ENCODE assay signal across 17 mouse cellular contexts in the genomic region with DNA sequence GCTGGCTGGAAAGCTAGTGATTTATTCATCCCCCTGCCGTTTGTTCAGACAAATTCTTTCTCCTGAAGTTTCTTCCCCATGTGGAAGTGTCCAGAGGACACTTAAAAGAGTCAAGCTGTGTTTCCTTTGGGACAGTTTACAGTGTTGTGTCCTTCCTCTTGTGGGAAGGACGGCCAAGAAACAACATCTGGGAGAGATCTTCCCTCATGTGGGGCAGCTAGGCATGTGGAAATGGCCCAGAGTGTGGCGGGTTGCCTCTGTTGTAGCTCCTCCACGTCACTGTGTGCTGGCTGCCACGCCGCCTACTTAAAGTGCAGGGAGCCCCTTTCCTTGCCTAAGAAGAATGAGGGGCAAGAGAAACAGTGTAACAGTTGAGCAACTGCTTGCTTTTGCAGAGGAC. TPM values are rescaled to one million over a fixed set of nuclear protein-coding genes. Genes with fewer than 3 reads are reported as not detected.
DNase-seq lines count a peak whose midpoint lies in the region; ATAC-seq and TF ChIP-seq lines count a peak whose summit lies in the region.
"Had no signal": no experiment of that assay in that cellular context is flagged by ENCODE, and none has a peak within 500 bp of the region (broad histone marks: within the 10 kb centered on the region; RNA-seq: fewer than 3 reads in every experiment).

No protein-coding gene starts in this region.

- no peak overlapping the region for H3K4me3 ChIP-seq in gastrocnemius, adult 2 months
- H3K4me3 ChIP-seq in kidney, adult 2 months (ENCODE audit: insufficient read depth, low read depth, low read length) = no peak overlapping the region
- H3K4me3 ChIP-seq in stomach, postnatal 0 days (ENCODE audit: low read depth, low read length) = no peak overlapping the region
- H3K4me3 ChIP-seq: forebrain, embryonic 13.5 days; heart, adult 2 months; layer of hippocampus, adult 2 months; midbrain, embryonic 10.5 days; neural tube, embryonic 13.5 days had no signal

- H3K4me1 ChIP-seq in kidney, adult 2 months (ENCODE audit: control insufficient read depth, insufficient read depth, low read length) = no peaks in the 10 kb centered on the region
- H3K4me1 ChIP-seq in stomach, postnatal 0 days (replicated peaks; ENCODE audit: control insufficient read depth, insufficient read depth) = no peaks in the 10 kb centered on the region
- H3K4me1 ChIP-seq: forebrain, embryonic 13.5 days; midbrain, embryonic 10.5 days; neural tube, embryonic 13.5 days had no signal

- no peaks in the 10 kb centered on the region for H3K27me3 ChIP-seq in kidney, adult 2 months (replicated peaks; ENCODE audit: control insufficient read depth, insufficient read depth, low read length)
- H3K27me3 ChIP-seq in stomach, postnatal 0 days (ENCODE audit: control insufficient read depth, insufficient read depth, low read length) = no peaks in the 10 kb centered on the region
- H3K27me3 ChIP-seq: CH12.LX; forebrain, embryonic 13.5 days; neural tube, embryonic 13.5 days had no signal

- no peak for TF ChIP-seq CTCF in gastrocnemius, adult 2 months (IDR thresholded peaks at IDR 0.05)
- no peak for TF ChIP-seq CTCF in kidney, adult 2 months (conservative IDR thresholded peaks at IDR 0.05; ENCODE audit: insufficient read depth, insufficient read length, low read depth, low read length)
- no peak for TF ChIP-seq CTCF in stomach, postnatal 0 days (IDR thresholded peaks at IDR 0.05; ENCODE audit: low read depth)

- no peaks in the 10 kb centered on the region for H3K9me3 ChIP-seq in stomach, postnatal 0 days (ENCODE audit: control insufficient read depth, low read length)
- H3K9me3 ChIP-seq: forebrain, embryonic 13.5 days; neural tube, embryonic 13.5 days had no signal

- peak overlapping the region; percentile 52; the same call in 1 of the 2 replicates for H3K27ac ChIP-seq in gastrocnemius, adult 2 months
- no peak overlapping the region for H3K27ac ChIP-seq in kidney, adult 2 months (ENCODE audit: insufficient read depth, low read depth, low read length)
- H3K27ac ChIP-seq in stomach, postnatal 0 days (replicated peaks) = 0 out of 2 replicates have a peak overlapping the region, but pooled peaks have one; percentile 18
- H3K27ac ChIP-seq: forebrain, embryonic 13.5 days; heart, adult 2 months; layer of hippocampus, adult 2 months; midbrain, embryonic 10.5 days; neural tube, embryonic 13.5 days had no signal

- no peak for TF ChIP-seq EP300 in stomach, postnatal 0 days (optimal IDR thresholded peaks at IDR 0.05)

- no peak for TF ChIP-seq POLR2A in kidney, adult 2 months (IDR thresholded peaks at IDR 0.05; ENCODE audit: low read depth, low read length)

- H3K9ac ChIP-seq in stomach, postnatal 0 days (ENCODE audit: low read length) = no peak overlapping the region
- H3K9ac ChIP-seq: forebrain, embryonic 13.5 days; neural tube, embryonic 13.5 days had no signal

- H3K4me2 ChIP-seq in stomach, postnatal 0 days (replicated peaks; ENCODE audit: low read depth) = no peak overlapping the region
- H3K4me2 ChIP-seq: forebrain, embryonic 13.5 days; neural tube, embryonic 13.5 days had no signal

- H3K36me3 ChIP-seq in kidney, adult 2 months (ENCODE audit: control insufficient read depth, insufficient read depth, low read length) = no peaks in the 10 kb centered on the region
- H3K36me3 ChIP-seq in stomach, postnatal 0 days (ENCODE audit: control insufficient read depth, insufficient read depth, low read length) = no peaks in the 10 kb centered on the region

- intact Hi-C loops in gastrocnemius, adult 2 months (cut with DNase I) = no loop called here

- ATAC-seq in stomach, postnatal 0 days (ENCODE audit: low FRiP score, low TSS enrichment) = peak; percentile 43; the same call in 1 of the 2 replicates
- ATAC-seq: forebrain, embryonic 13.5 days had no signal

- 52% methylated on average over 6 of the region's 6 CpGs for WGBS in kidney, adult 2 months
- 40% methylated on average over 6 of the region's 6 CpGs for WGBS in stomach, postnatal 0 days

- DNase-seq in gastrocnemius, adult 2 months = no peak
- no peak for DNase-seq in gastrocnemius, postnatal 10 days
- peak; percentile 46 for DNase-seq in kidney, adult 2 months
- DNase-seq in kidney, adult 18-20 months = no peak
- peak; percentile 37 for DNase-seq in urinary bladder, postnatal 14 days (ENCODE audit: low spot score)
- no peak for DNase-seq in urinary bladder, postnatal 36 days (ENCODE audit: low spot score in 2 of 2)
- DNase-seq in stomach, postnatal 0 days (ENCODE audit: low spot score) = no peak
- no peak for DNase-seq in adrenal gland, adult 8-10 months
- DNase-seq: cerebellum, postnatal 10 days; embryo, embryonic 11 days; left cerebral cortex, postnatal 4 days had no signal

RNA-seq across cellular contexts. Expression of a gene that starts 8.7 kb away (rescaled TPM):
- total RNA-seq in gastrocnemius, adult 2 months (2021) = 10 to 100 TPM; 14.3 to 16.8 TPM
- 10 to 100 TPM; 21.5 to 25.4 TPM for total RNA-seq in gastrocnemius, postnatal 10 days (2021)
- polyA plus RNA-seq in kidney, adult 2 months (2012; rRNA removed) = 30.3 and 33.5 TPM in 2 replicates
- polyA plus RNA-seq in stomach, postnatal 0 days (2015; fragmentation: Nextera tagmentation; extraction: Ambion mirVana) = 20.7 and 21.7 TPM in 2 replicates
- 10 to 100 TPM; 49.1 to 59.5 (median 55.4) TPM for total RNA-seq in adrenal gland, adult 8-10 months (2022)

RNA-seq across cellular contexts. Expression of a gene that starts 21.1 kb away (rescaled TPM):
- 10 to 100 TPM; 45.2 to 62.8 TPM for total RNA-seq in gastrocnemius, adult 2 months (2021)
- 10 to 100 TPM; 75.9 to 89.9 TPM for total RNA-seq in gastrocnemius, postnatal 10 days (2021)
- 141 and 195 TPM in 2 replicates for polyA plus RNA-seq in kidney, adult 2 months (2012; rRNA removed)
- 147 TPM in 2 replicates for polyA plus RNA-seq in stomach, postnatal 0 days (2015; fragmentation: Nextera tagmentation; extraction: Ambion mirVana)
- total RNA-seq in adrenal gland, adult 8-10 months (2022) = 100 to 1,000 TPM; 189 to 253 (median 205) TPM

RNA-seq across cellular contexts. Expression of a gene that starts 40.7 kb away (rescaled TPM):
- total RNA-seq in gastrocnemius, adult 2 months (2021) = 1 to 10 TPM; 4.9 to 5.5 TPM
- 10 to 100 TPM in 1 of 2 experiments, 1 to 10 TPM in 1; 9.7 to 11.5 TPM for total RNA-seq in gastrocnemius, postnatal 10 days (2021)
- 20.7 and 20.8 TPM in 2 replicates for polyA plus RNA-seq in kidney, adult 2 months (2012; rRNA removed)
- polyA plus RNA-seq in stomach, postnatal 0 days (2015; fragmentation: Nextera tagmentation; extraction: Ambion mirVana) = 23.8 and 26.0 TPM in 2 replicates
- 10 to 100 TPM; 31.1 to 45.8 (median 38.8) TPM for total RNA-seq in adrenal gland, adult 8-10 months (2022)

RNA-seq across cellular contexts. Expression of a gene that starts 41.1 kb away (rescaled TPM):
- total RNA-seq in gastrocnemius, adult 2 months (2021) = 10 to 100 TPM; 22.1 to 28.5 TPM
- total RNA-seq in gastrocnemius, postnatal 10 days (2021) = 10 to 100 TPM; 23.1 to 24.4 TPM
- polyA plus RNA-seq in kidney, adult 2 months (2012; rRNA removed) = 28.2 and 28.8 TPM in 2 replicates
- polyA plus RNA-seq in stomach, postnatal 0 days (2015; fragmentation: Nextera tagmentation; extraction: Ambion mirVana) = 40.5 and 41.5 TPM in 2 replicates
- total RNA-seq in adrenal gland, adult 8-10 months (2022) = 10 to 100 TPM; 31.5 to 38.5 (median 35.0) TPM

RNA-seq across cellular contexts. Expression of a gene that starts 58.7 kb away (rescaled TPM):
- total RNA-seq in gastrocnemius, adult 2 months (2021) = 10 to 100 TPM; 35.0 to 46.0 TPM
- 10 to 100 TPM; 60.3 to 72.5 TPM for total RNA-seq in gastrocnemius, postnatal 10 days (2021)
- polyA plus RNA-seq in kidney, adult 2 months (2012; rRNA removed) = 111 and 133 TPM in 2 replicates
- 187 and 191 TPM in 2 replicates for polyA plus RNA-seq in stomach, postnatal 0 days (2015; fragmentation: Nextera tagmentation; extraction: Ambion mirVana)
- 100 to 1,000 TPM; 147 to 170 (median 156) TPM for total RNA-seq in adrenal gland, adult 8-10 months (2022)

Comparison
In these comparisons a context has a peak if more than half of its experiments do, and no peak if none do; other contexts are left out.
1. DNase-seq: peak in kidney, adult 2 months (single experiment) and urinary bladder, postnatal 14 days (single experiment); none in gastrocnemius, adult 2 months (single experiment), gastrocnemius, postnatal 10 days (single experiment), kidney, adult 18-20 months (single experiment), urinary bladder, postnatal 36 days (0 of 2), stomach, postnatal 0 days (single experiment) and adrenal gland, adult 8-10 months (single experiment).